Mouse (Mus musculus): ENCODE measurements at regions not wholly inside any gene's neighbourhood (a gene's known extent, or its start where the extent isn't known, plus 50 kb on each side); places are given as distances from the start of the nearest gene placed in this dataset.

- DNase-seq: no peak
Measured at GRCm38 (mm10) chr14:67181586-67181985, 1172.6 kb upstream of the Gulo start.

- DNase-seq: no peak
Measured at GRCm38 (mm10) chr14:67179549-67179948, 1170.5 kb upstream of the Gulo start.

- DNase-seq: no peak
Measured at GRCm38 (mm10) chr14:67178329-67179039, 1169.5 kb upstream of the Gulo start.

- DNase-seq: no peak
Measured at GRCm38 (mm10) chr14:67176672-67177071, 1167.7 kb upstream of the Gulo start.

GRCm38 (mm10) chr14:67176100-67176499, 1167.1 kb upstream of the Gulo start:
- DNase-seq: no peak

- no peak for DNase-seq
Measured at GRCm38 (mm10) chr14:67174929-67175328, 1165.9 kb upstream of the Gulo start.

GRCm38 (mm10) chr14:67170801-67171200, 1161.8 kb upstream of the Gulo start:
- no peak for DNase-seq

GRCm38 (mm10) chr14:67170248-67170647, 1161.2 kb upstream of the Gulo start:
- no peak for DNase-seq

- DNase-seq: no peak
Measured at GRCm38 (mm10) chr14:67169201-67169600, 1160.2 kb upstream of the Gulo start.

GRCm38 (mm10) chr14:67159996-67160395, 1151.0 kb upstream of the Gulo start:
- no peak for DNase-seq

GRCm38 (mm10) chr14:67158867-67159266, 1149.9 kb upstream of the Gulo start:
- DNase-seq: no peak

GRCm38 (mm10) chr14:67156366-67156765, 1147.4 kb upstream of the Gulo start:
- DNase-seq: peak; percentile 53 to 72

GRCm38 (mm10) chr14:67153621-67154020, 1144.6 kb upstream of the Gulo start:
- DNase-seq: no peak

- DNase-seq: peak in 1 of 2 experiments; percentile 36
Measured at GRCm38 (mm10) chr14:67149961-67150471, 1141.0 kb upstream of the Gulo start.

GRCm38 (mm10) chr14:67149091-67149490, 1140.1 kb upstream of the Gulo start:
- DNase-seq: no peak

- DNase-seq: no peak
Measured at GRCm38 (mm10) chr14:67146602-67147001, 1137.6 kb upstream of the Gulo start.

GRCm38 (mm10) chr14:67145046-67145445, 1136.0 kb upstream of the Gulo start:
- no peak for DNase-seq

- DNase-seq: no peak
Measured at GRCm38 (mm10) chr14:67144461-67144985, 1135.5 kb upstream of the Gulo start.

- DNase-seq: no peak
Measured at GRCm38 (mm10) chr14:67143826-67144225, 1134.8 kb upstream of the Gulo start.

GRCm38 (mm10) chr14:67142556-67143250, 1133.7 kb upstream of the Gulo start:
- DNase-seq: peak; percentile 66 to 69

GRCm38 (mm10) chr14:67141581-67142441, 1132.8 kb upstream of the Gulo start:
- peak; percentile 70 to 84 for DNase-seq

- DNase-seq: peak; percentile 28 to 43
Measured at GRCm38 (mm10) chr14:67141151-67141550, 1132.1 kb upstream of the Gulo start.

- DNase-seq: no peak
Measured at GRCm38 (mm10) chr14:67139674-67140073, 1130.7 kb upstream of the Gulo start.
